Mouse (Mus musculus): ENCODE data around the gene Prss30.

Gene Prss30

GRCm38 (mm10) chr17:23980297-23980909 lies at the start of gene Prss30:
Gene Prss30, minus strand, starts transcription at chr17:23980566.
- no peak for DNase-seq (ENCODE audit: low spot score)

GRCm38 (mm10) chr17:24029477-24029876 lies 49.1 kb upstream of the Prss30 start:
- DNase-seq (ENCODE audit: low spot score): no peak

- no peak for DNase-seq (ENCODE audit: low spot score)
Measured at GRCm38 (mm10) chr17:24021375-24022199, 41.2 kb upstream of the Prss30 start.

GRCm38 (mm10) chr17:24020696-24021095 lies 40.3 kb upstream of the Prss30 start:
- no peak for DNase-seq (ENCODE audit: low spot score)

- no peak for DNase-seq (ENCODE audit: low spot score)
Measured at GRCm38 (mm10) chr17:24015727-24016126, 35.4 kb upstream of the Prss30 start.

- no peak for DNase-seq (ENCODE audit: low spot score)
Measured at GRCm38 (mm10) chr17:24014433-24014965, 34.1 kb upstream of the Prss30 start.

GRCm38 (mm10) chr17:24012921-24013320 lies 32.6 kb upstream of the Prss30 start:
- DNase-seq (ENCODE audit: low spot score): no peak

GRCm38 (mm10) chr17:24009617-24010016 lies 29.3 kb upstream of the Prss30 start:
- no peak for DNase-seq (ENCODE audit: low spot score)

- DNase-seq (ENCODE audit: low spot score): no peak
Measured at GRCm38 (mm10) chr17:24008105-24008504, 27.7 kb upstream of the Prss30 start.

GRCm38 (mm10) chr17:24007391-24007790 lies 27.0 kb upstream of the Prss30 start:
- no peak for DNase-seq (ENCODE audit: low spot score)

- DNase-seq (ENCODE audit: low spot score): no peak
Measured at GRCm38 (mm10) chr17:24006930-24007329, 26.6 kb upstream of the Prss30 start.

- no peak for DNase-seq (ENCODE audit: low spot score)
Measured at GRCm38 (mm10) chr17:24005049-24005448, 24.7 kb upstream of the Prss30 start.

GRCm38 (mm10) chr17:24004071-24004665 lies 23.8 kb upstream of the Prss30 start:
- DNase-seq (ENCODE audit: low spot score): no peak

- DNase-seq (ENCODE audit: low spot score): peak; percentile 49
Measured at GRCm38 (mm10) chr17:24000404-24000803, 20.0 kb upstream of the Prss30 start.

GRCm38 (mm10) chr17:23998383-23998782 lies 18.0 kb upstream of the Prss30 start:
- DNase-seq (ENCODE audit: low spot score): no peak

- no peak for DNase-seq (ENCODE audit: low spot score)
Measured at GRCm38 (mm10) chr17:23997901-23998300, 17.5 kb upstream of the Prss30 start, which contains the start of gene Prss22. Gene Prss22, minus strand, starts transcription at chr17:23998100.

- DNase-seq (ENCODE audit: low spot score): no peak
Measured at GRCm38 (mm10) chr17:23995421-23995820, 15.1 kb upstream of the Prss30 start.

- no peak for DNase-seq (ENCODE audit: low spot score)
Measured at GRCm38 (mm10) chr17:23994667-23995066, 14.3 kb upstream of the Prss30 start.

- peak; percentile 88 for DNase-seq (ENCODE audit: low spot score)
Measured at GRCm38 (mm10) chr17:23993559-23994428, 13.4 kb upstream of the Prss30 start.

GRCm38 (mm10) chr17:23992789-23993553 lies 12.6 kb upstream of the Prss30 start:
- no peak for DNase-seq (ENCODE audit: low spot score)

GRCm38 (mm10) chr17:23989802-23990201 lies 9.4 kb upstream of the Prss30 start:
- no peak for DNase-seq (ENCODE audit: low spot score)
